Mouse (Mus musculus) MEL-GATA-1-ER (cell line): ENCODE data around the gene Hsd17b6.
A peak's percentile ranks its signal among the peaks of the same experiment; 100 is the strongest.

Experiments used
- DNase-seq: peaks from one replicate; pipeline ENCODE4 v3.0.0-alpha.2; 2012; ENCODE audit warnings: low read depth; ENCODE audit errors: extremely low read depth

Hsd17b6 gene

DNA sequence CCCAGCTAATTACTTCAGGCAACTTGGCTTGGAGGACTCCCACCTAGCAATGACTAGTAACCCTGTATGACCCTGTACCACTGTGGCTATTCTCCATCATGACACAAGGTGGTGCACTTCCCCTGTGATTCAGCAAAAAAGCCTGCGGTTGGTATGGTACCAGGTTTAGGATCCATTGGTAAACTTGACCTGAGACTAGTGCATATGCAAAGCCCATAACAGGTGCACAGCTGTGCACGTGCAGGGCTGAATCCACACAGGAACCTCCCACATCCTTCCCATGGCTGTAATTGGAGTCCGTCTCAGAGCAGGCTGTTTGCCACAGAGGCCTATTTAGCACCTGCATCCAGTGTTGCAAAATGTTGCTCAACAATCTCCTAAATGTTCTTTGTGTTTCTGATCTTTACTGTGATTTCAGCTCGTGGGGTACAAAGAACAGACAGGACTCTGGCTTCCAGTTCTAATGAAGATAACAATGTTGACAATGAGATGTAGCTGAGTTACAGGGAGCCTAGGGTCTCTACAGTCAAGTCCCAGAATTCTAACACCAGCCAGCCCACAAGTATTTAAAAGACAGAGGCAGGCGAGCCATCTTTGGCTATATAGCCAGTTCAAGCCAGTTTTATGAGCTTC lies 61.9 kb downstream of the Hsd17b6 start:
- peak; percentile 57 for DNase-seq
